Mouse (Mus musculus) CH12.LX (cell line): ENCODE measurements at regions not wholly inside any gene's neighbourhood (a gene's known extent, or its start where the extent isn't known, plus 50 kb on each side); places are given as distances from the start of the nearest gene placed in this dataset.

ENCODE experiments used
- DNase-seq: peaks from one replicate; pipeline ENCODE4 v3.0.0-alpha.2; 2013; ENCODE audit errors: extremely low read depth
- H3K27ac ChIP-seq: 2 replicates; pipeline ENCODE4 v1.5.1; 2012; ENCODE audit warnings: low read depth, mild to moderate bottlenecking, control low read depth, moderate library complexity; ENCODE audit not compliant: insufficient read depth
- H3K27me3 ChIP-seq: replicated peaks from 2 replicates; pipeline ENCODE3; 2012; ENCODE audit warnings: inconsistent platforms
- H3K36me3 ChIP-seq, 2 experiments: replicated peaks in 1 of 2; 2 replicates each; pipeline versions ENCODE3 to v1.6.1; 2012; ENCODE audit warnings: inconsistent platforms in 1 of 2, low read length in 1 of 2, mild to moderate bottlenecking in 1 of 2, mixed read lengths in 1 of 2, moderate library complexity in 1 of 2; ENCODE audit not compliant: control insufficient read depth in 1 of 2, insufficient read depth in 1 of 2
- H3K4me1 ChIP-seq, 2 experiments: 2 replicates each; pipeline ENCODE4 v1.6.1; 2012; ENCODE audit warnings: inconsistent platforms in 1 of 2, moderate library complexity in 1 of 2; ENCODE audit not compliant: insufficient read depth in 2 of 2, control insufficient read depth in 1 of 2
- H3K4me2 ChIP-seq: 2 replicates; pipeline ENCODE4 v1.6.1; 2012; ENCODE audit warnings: low read depth, mild to moderate bottlenecking, control low read depth; ENCODE audit not compliant: poor library complexity, insufficient read depth, severe bottlenecking
- H3K4me3 ChIP-seq, 3 experiments: fragments of 150-350 bp in 1 of 3; sonication (generic) in 1 of 3; replicated peaks in 1 of 3; 2 replicates each; pipeline versions ENCODE3 to v1.5.1; 2011 to 2012; ENCODE audit warnings: low read depth in 2 of 3, low read length in 2 of 3, mild to moderate bottlenecking in 2 of 3, moderate library complexity in 2 of 3, control low read depth in 1 of 3, improper control_type of control experiment in 1 of 3, inconsistent platforms in 1 of 3, mixed read lengths in 1 of 3; ENCODE audit not compliant: poor library complexity in 1 of 3
- H3K79me2 ChIP-seq: replicated peaks from 2 replicates; pipeline ENCODE4 v1.6.1; 2012; ENCODE audit warnings: mild to moderate bottlenecking, moderate library complexity; ENCODE audit not compliant: control insufficient read depth, poor library complexity, insufficient read depth, severe bottlenecking; ENCODE audit errors: extremely low read depth
- H3K9ac ChIP-seq: 2 replicates; pipeline ENCODE4 v1.6.1; 2012; ENCODE audit warnings: low read depth, mild to moderate bottlenecking, control low read depth, moderate library complexity; ENCODE audit not compliant: insufficient read depth
- H3K9me3 ChIP-seq: replicated peaks from 2 replicates; pipeline ENCODE3; 2012; ENCODE audit warnings: low read length, inconsistent platforms, mixed read lengths
- BHLHE40 ChIP-seq: IDR thresholded peaks from 2 replicates; pipeline ENCODE4 v1.6.1; 2011; ENCODE audit warnings: mild to moderate bottlenecking, low read depth, low read length, improper control_type of control experiment
- CHD1 ChIP-seq: IDR thresholded peaks from 2 replicates; pipeline ENCODE4 v1.6.1; 2012; ENCODE audit warnings: low read depth, low read length, improper control_type of control experiment, inconsistent platforms
- CTCF ChIP-seq, 2 experiments: IDR thresholded peaks in 1 of 2; conservative IDR thresholded peaks in 1 of 2; 2 replicates each; pipeline ENCODE4 v1.5.1; 2011 to 2012; ENCODE audit warnings: low read depth in 2 of 2, low read length in 2 of 2, improper control_type of control experiment in 1 of 2, inconsistent platforms in 1 of 2, mild to moderate bottlenecking in 1 of 2, moderate library complexity in 1 of 2
- E2F4 ChIP-seq: IDR thresholded peaks from 2 replicates; pipeline ENCODE4 v1.6.1; 2011; ENCODE audit warnings: low read depth, low read length, improper control_type of control experiment; ENCODE audit not compliant: insufficient replicate concordance
- ELF1 ChIP-seq: IDR thresholded peaks from 2 replicates; pipeline ENCODE4 v1.6.1; 2014; ENCODE audit warnings: low read depth, mild to moderate bottlenecking, inconsistent platforms, low read length, improper control_type of control experiment
- EP300 ChIP-seq: IDR thresholded peaks from 2 replicates; pipeline ENCODE4 v1.6.1; 2011; ENCODE audit warnings: low read length, improper control_type of control experiment
- ETS1 ChIP-seq: conservative IDR thresholded peaks from 2 replicates; pipeline ENCODE4 v1.6.1; 2012; ENCODE audit warnings: low read depth, mild to moderate bottlenecking, inconsistent platforms, low read length, improper control_type of control experiment, moderate library complexity
- IRF4 ChIP-seq: IDR thresholded peaks from 2 replicates; pipeline ENCODE4 v1.6.1; 2014; ENCODE audit warnings: low read depth, mild to moderate bottlenecking, inconsistent platforms, low read length, improper control_type of control experiment
- JUN ChIP-seq: IDR thresholded peaks from 2 replicates; pipeline ENCODE4 v1.6.1; 2011; ENCODE audit warnings: low read depth, mild to moderate bottlenecking, low read length, improper control_type of control experiment, moderate library complexity; ENCODE audit not compliant: insufficient read depth
- JUND ChIP-seq: conservative IDR thresholded peaks from 2 replicates; pipeline ENCODE4 v1.6.1; 2011; ENCODE audit warnings: low read depth, low read length, improper control_type of control experiment
- MAFK ChIP-seq: IDR thresholded peaks from 2 replicates; pipeline ENCODE4 v1.6.1; 2011; ENCODE audit warnings: low read length, improper control_type of control experiment; ENCODE audit not compliant: insufficient replicate concordance
- MEF2A ChIP-seq: IDR thresholded peaks from 2 replicates; pipeline ENCODE4 v1.6.1; 2014; ENCODE audit warnings: low read depth, mild to moderate bottlenecking, inconsistent platforms, low read length, improper control_type of control experiment, borderline replicate concordance
- MXI1 ChIP-seq: IDR thresholded peaks from 2 replicates; pipeline ENCODE4 v1.6.1; 2011; ENCODE audit warnings: mild to moderate bottlenecking, low read depth, low read length, improper control_type of control experiment
- PAX5 ChIP-seq: IDR thresholded peaks from 2 replicates; pipeline ENCODE4 v1.6.1; 2012; ENCODE audit warnings: low read length, inconsistent platforms, mixed read lengths
- RCOR1 ChIP-seq: conservative IDR thresholded peaks from 2 replicates; pipeline ENCODE4 v1.6.1; 2012; ENCODE audit warnings: low read depth, mild to moderate bottlenecking, inconsistent platforms, low read length, improper control_type of control experiment
- TBP ChIP-seq: conservative IDR thresholded peaks from 2 replicates; pipeline ENCODE4 v1.6.1; 2011; ENCODE audit warnings: low read depth, low read length, improper control_type of control experiment
- TCF12 ChIP-seq: IDR thresholded peaks from 2 replicates; pipeline ENCODE4 v1.6.1; 2014; ENCODE audit warnings: low read depth, mild to moderate bottlenecking, inconsistent platforms, low read length, improper control_type of control experiment
- USF1 ChIP-seq: IDR thresholded peaks from 2 replicates; pipeline ENCODE4 v1.6.1; 2014; ENCODE audit warnings: low read depth, mild to moderate bottlenecking, inconsistent platforms, low read length, improper control_type of control experiment
- ZKSCAN1 ChIP-seq: IDR thresholded peaks from 2 replicates; pipeline ENCODE4 v1.6.1; 2012; ENCODE audit warnings: low read depth, inconsistent platforms, low read length, improper control_type of control experiment, borderline replicate concordance
- ZMIZ1 ChIP-seq: IDR thresholded peaks from 2 replicates; pipeline ENCODE4 v1.6.1; 2012; ENCODE audit warnings: low read depth, mild to moderate bottlenecking, inconsistent platforms, low read length, improper control_type of control experiment
- ZNF384 ChIP-seq: IDR thresholded peaks from 2 replicates; pipeline ENCODE4 v1.6.1; 2012; ENCODE audit warnings: low read depth, low read length, improper control_type of control experiment, inconsistent platforms
- dilution Hi-C: fragments of 300-500 bp; cut with MboI; formaldehyde crosslinking; loops from 2 replicates; pipeline ENCODE4 v1.14.3; 2020; ENCODE audit warnings: low sequenced_read_pairs; ENCODE audit not compliant: extremely low pct_unique_long_range_greater_than_20kb, extremely low pct_ligation_motif_present
- in situ Hi-C: fragments of 300-500 bp; cut with MboI; formaldehyde crosslinking; loops from 3 replicates; pipeline ENCODE4 v1.14.3; 2019; ENCODE audit warnings: low sequenced_read_pairs, low pct_ligation_motif_present, low pct_unique_long_range_greater_than_20kb, mixed read lengths

- dilution Hi-C loops (no loop called here), in situ Hi-C loops (no loop called here)
- Histone ChIP-seq H3K4me2 (no peak overlapping the region), H3K9ac (no peak overlapping the region), H3K4me1 (peaks cover 5 to 33% of the 10 kb centered on the region in 2 experiments), H3K27ac (no peak overlapping the region), H3K9me3 (no peaks in the 10 kb centered on the region), H3K27me3 (no peaks in the 10 kb centered on the region), H3K4me3 (no peak overlapping the region), H3K79me2 (no peaks in the 10 kb centered on the region), H3K36me3 (no peaks in the 10 kb centered on the region)
- TF ChIP-seq CTCF (conservative IDR thresholded peaks at IDR 0.05 in 1 of 2, IDR thresholded peaks at IDR 0.05 in 1 of 2; ENCODE audit: low read depth in 2 of 2, low read length in 2 of 2) (no peak), CHD1 (no peak), EP300 (no peak), TBP (no peak), MAFK (no peak), ZKSCAN1 (no peak), MXI1 (no peak), USF1 (no peak), E2F4 (no peak), RCOR1 (no peak), PAX5 (no peak), JUND (no peak), TCF12 (no peak), ZMIZ1 (no peak), JUN (no peak)
- DNase-seq = no peak
Measured at GRCm38 (mm10) chr12:80046625-80047303, 66.0 kb downstream of the Zfp36l1 start.

GRCm38 (mm10) chr12:80041510-80042324 is 71.1 kb downstream of the Zfp36l1 start:
- Histone ChIP-seq H3K4me1 (peaks cover 18 to 54% of the 10 kb centered on the region in 2 experiments), H3K36me3 (no peaks in the 10 kb centered on the region), H3K9ac (no peak overlapping the region), H3K9me3 (no peaks in the 10 kb centered on the region), H3K27me3 (no peaks in the 10 kb centered on the region), H3K4me3 (peak overlapping the region in 1 of 3 experiments; percentile 20), H3K79me2 (no peaks in the 10 kb centered on the region), H3K27ac (peak overlapping the region; percentile 44; the same call in 1 of the 2 replicates), H3K4me2 (peak overlapping the region; percentile 11; the same call in 1 of the 2 replicates)
- dilution Hi-C loops (no loop called here), in situ Hi-C loops (no loop called here)
- TF ChIP-seq IRF4 (peak; percentile 28), MEF2A (peak; percentile 66; the same call in 1 of the 2 replicates), BHLHE40 (peak; percentile 78), ELF1 (no peak), ZNF384 (peak; percentile 44; the same call in 1 of the 2 replicates), MXI1 (no peak), ETS1 (peak; percentile 64; the same call in 1 of the 2 replicates)
- DNase-seq = peak; percentile 65
